Mouse (Mus musculus) kidney, embryonic 15.5 days (tissue): ENCODE measurements at regions not wholly inside any gene's neighbourhood (a gene's known extent, or its start where the extent isn't known, plus 50 kb on each side); places are given as distances from the start of the nearest gene placed in this dataset.

ENCODE experiments used
- ATAC-seq: fragments of 200-750 bp; cut with Nextera tagmentation; replicated peaks from 2 replicates; pipeline ENCODE4 v1.8.0; 2017; ENCODE audit warnings: moderate TSS enrichment; ENCODE audit not compliant: low FRiP score
- H3K27ac ChIP-seq: fragments of 300-500 bp; sonication (generic); 2 replicates; pipeline ENCODE4 v1.5.1; 2015; ENCODE audit warnings: mild to moderate bottlenecking, inconsistent platforms
- H3K27me3 ChIP-seq: fragments of 300-500 bp; sonication (generic); 2 replicates; pipeline ENCODE4 v1.6.1; 2015; ENCODE audit warnings: inconsistent platforms
- H3K36me3 ChIP-seq: fragments of 300-500 bp; sonication (generic); 2 replicates; pipeline ENCODE4 v1.6.1; 2015; ENCODE audit warnings: inconsistent platforms
- H3K4me1 ChIP-seq: fragments of 300-500 bp; sonication (generic); 2 replicates; pipeline ENCODE4 v1.6.1; 2015; ENCODE audit warnings: inconsistent platforms
- H3K4me2 ChIP-seq: fragments of 300-500 bp; sonication (generic); 2 replicates; pipeline ENCODE4 v1.6.1; 2015; ENCODE audit warnings: moderate library complexity, mild to moderate bottlenecking, inconsistent platforms
- H3K4me3 ChIP-seq: fragments of 300-500 bp; sonication (generic); replicated peaks from 2 replicates; pipeline ENCODE4 v1.5.1; 2015; ENCODE audit warnings: mild to moderate bottlenecking, inconsistent platforms
- H3K9ac ChIP-seq: fragments of 300-500 bp; sonication (generic); 2 replicates; pipeline ENCODE4 v1.6.1; 2015; ENCODE audit warnings: mild to moderate bottlenecking, inconsistent platforms
- H3K9me3 ChIP-seq: fragments of 300-500 bp; sonication (generic); replicated peaks from 2 replicates; pipeline ENCODE4 v1.6.1; 2016; ENCODE audit warnings: inconsistent platforms
- WGBS: fragments of 180-500 bp; shearing (Covaris S2); methylation state at CpG from one replicate; pipeline ENCODE4 v1.1.7; 2015; ENCODE audit warnings: mixed read lengths; 5-methylcytosine and 5-hydroxymethylcytosine counted together

GRCm38 (mm10) chr10:66849681-66850080, 246.2 kb upstream of the Jmjd1c start:
- Histone ChIP-seq H3K4me3 (no peak overlapping the region), H3K4me2 (no peak overlapping the region), H3K27me3 (no peaks in the 10 kb centered on the region), H3K27ac (no peak overlapping the region), H3K9me3 (no peaks in the 10 kb centered on the region), H3K9ac (no peak overlapping the region), H3K4me1 (no peaks in the 10 kb centered on the region), H3K36me3 (no peaks in the 10 kb centered on the region)
- ATAC-seq: no peak
- WGBS: 61% methylated on average over 6 of the region's 6 CpGs

- WGBS: 75% methylated on average over 4 of the region's 4 CpGs
- H3K4me2 ChIP-seq: no peak overlapping the region
These were observed 244.9 kb upstream of the Jmjd1c start for GRCm38 (mm10) chr10:66850972-66851478.

GRCm38 (mm10) chr10:66851841-66852240, 244.1 kb upstream of the Jmjd1c start:
- no peaks in the 10 kb centered on the region for H3K9me3 ChIP-seq
- WGBS: 70% methylated on average over 5 of the region's 5 CpGs

More at GRCm38 (mm10) chr10:66850972-66851478, 244.9 kb upstream of the Jmjd1c start:
- no peak overlapping the region for H3K4me3 ChIP-seq
- no peaks in the 10 kb centered on the region for H3K27me3 ChIP-seq
- no peaks in the 10 kb centered on the region for H3K4me1 ChIP-seq
- H3K27ac ChIP-seq: no peak overlapping the region
- no peaks in the 10 kb centered on the region for H3K9me3 ChIP-seq
- no peaks in the 10 kb centered on the region for H3K36me3 ChIP-seq
- ATAC-seq: no peak
- no peak overlapping the region for H3K9ac ChIP-seq

GRCm38 (mm10) chr10:66852708-66853107, 243.2 kb upstream of the Jmjd1c start:
- Histone ChIP-seq H3K9me3 (no peaks in the 10 kb centered on the region), H3K4me2 (no peak overlapping the region), H3K27me3 (no peaks in the 10 kb centered on the region), H3K27ac (no peak overlapping the region), H3K9ac (no peak overlapping the region), H3K4me3 (no peak overlapping the region), H3K36me3 (no peaks in the 10 kb centered on the region), H3K4me1 (no peaks in the 10 kb centered on the region)
- WGBS: 51% methylated on average over 5 of the region's 5 CpGs
- no peak for ATAC-seq

More at GRCm38 (mm10) chr10:66851841-66852240, 244.1 kb upstream of the Jmjd1c start:
- ATAC-seq: no peak
- no peak overlapping the region for H3K9ac ChIP-seq
- no peaks in the 10 kb centered on the region for H3K27me3 ChIP-seq
- H3K4me2 ChIP-seq: no peak overlapping the region
- no peak overlapping the region for H3K4me3 ChIP-seq
- H3K27ac ChIP-seq: no peak overlapping the region
- H3K36me3 ChIP-seq: no peaks in the 10 kb centered on the region
- H3K4me1 ChIP-seq: no peaks in the 10 kb centered on the region

- Histone ChIP-seq H3K27ac (no peak overlapping the region), H3K36me3 (no peaks in the 10 kb centered on the region), H3K4me2 (peak overlapping the region; percentile 46), H3K4me1 (no peaks in the 10 kb centered on the region), H3K27me3 (no peaks in the 10 kb centered on the region), H3K9ac (no peak overlapping the region), H3K4me3 (no peak overlapping the region), H3K9me3 (no peaks in the 10 kb centered on the region)
- 11% methylated on average over 13 of the region's 13 CpGs for WGBS
- no peak; the same call in 1 of the 2 replicates for ATAC-seq
These were observed 242.7 kb upstream of the Jmjd1c start for GRCm38 (mm10) chr10:66853258-66853657.

GRCm38 (mm10) chr10:66854895-66855294, 241.0 kb upstream of the Jmjd1c start:
- ATAC-seq: no peak

GRCm38 (mm10) chr10:66857330-66857729, 238.6 kb upstream of the Jmjd1c start:
- no peak overlapping the region for H3K9ac ChIP-seq
- H3K9me3 ChIP-seq: no peaks in the 10 kb centered on the region
- H3K27ac ChIP-seq: no peak overlapping the region
- H3K36me3 ChIP-seq: no peaks in the 10 kb centered on the region
- H3K4me1 ChIP-seq: no peaks in the 10 kb centered on the region
- no peak for ATAC-seq
- 85% methylated on average over 7 of the region's 7 CpGs for WGBS
- no peak overlapping the region for H3K4me3 ChIP-seq
- H3K4me2 ChIP-seq: no peak overlapping the region
- no peaks in the 10 kb centered on the region for H3K27me3 ChIP-seq

More at GRCm38 (mm10) chr10:66854895-66855294, 241.0 kb upstream of the Jmjd1c start:
- H3K9ac ChIP-seq: no peak overlapping the region
- H3K4me2 ChIP-seq: no peak overlapping the region
- H3K27ac ChIP-seq: no peak overlapping the region
- H3K36me3 ChIP-seq: no peaks in the 10 kb centered on the region
- H3K27me3 ChIP-seq: no peaks in the 10 kb centered on the region
- no peaks in the 10 kb centered on the region for H3K9me3 ChIP-seq
- WGBS: 87% methylated on average over 9 of the region's 9 CpGs
- H3K4me1 ChIP-seq: no peaks in the 10 kb centered on the region
- no peak overlapping the region for H3K4me3 ChIP-seq

GRCm38 (mm10) chr10:66861421-66861820, 234.5 kb upstream of the Jmjd1c start:
- 69% methylated on average over 1 of the region's 1 CpGs for WGBS
- Histone ChIP-seq H3K27ac (no peak overlapping the region), H3K4me1 (peaks cover 13% of the 10 kb centered on the region), H3K4me2 (no peak overlapping the region), H3K27me3 (no peaks in the 10 kb centered on the region), H3K9ac (no peak overlapping the region), H3K9me3 (no peaks in the 10 kb centered on the region), H3K36me3 (no peaks in the 10 kb centered on the region), H3K4me3 (no peak overlapping the region)
- no peak for ATAC-seq

- H3K27ac ChIP-seq: peak overlapping the region; percentile 75
These were observed 231.6 kb upstream of the Jmjd1c start for GRCm38 (mm10) chr10:66864161-66864862.

GRCm38 (mm10) chr10:66865010-66865582, 230.8 kb upstream of the Jmjd1c start:
- Histone ChIP-seq H3K27ac (peak overlapping the region; percentile 75), H3K9ac (no peak overlapping the region), H3K36me3 (no peaks in the 10 kb centered on the region), H3K27me3 (no peaks in the 10 kb centered on the region), H3K4me2 (no peak overlapping the region), H3K4me1 (peaks cover 13% of the 10 kb centered on the region), H3K9me3 (no peaks in the 10 kb centered on the region), H3K4me3 (no peak overlapping the region)
- peak; percentile 43; the same call in 1 of the 2 replicates for ATAC-seq
- 51% methylated on average over 10 of the region's 10 CpGs for WGBS

More at GRCm38 (mm10) chr10:66864161-66864862, 231.6 kb upstream of the Jmjd1c start:
- no peaks in the 10 kb centered on the region for H3K9me3 ChIP-seq
- no peak overlapping the region for H3K9ac ChIP-seq
- no peak overlapping the region for H3K4me2 ChIP-seq
- peak; percentile 66 for ATAC-seq
- H3K27me3 ChIP-seq: no peaks in the 10 kb centered on the region
- H3K4me3 ChIP-seq: no peak overlapping the region
- H3K4me1 ChIP-seq: peaks cover 13% of the 10 kb centered on the region
- H3K36me3 ChIP-seq: no peaks in the 10 kb centered on the region
- WGBS: 56% methylated on average over 14 of the region's 14 CpGs

- H3K27me3 ChIP-seq: no peaks in the 10 kb centered on the region
- WGBS: 88% methylated on average over 4 of the region's 4 CpGs
- H3K4me1 ChIP-seq: no peaks in the 10 kb centered on the region
- no peaks in the 10 kb centered on the region for H3K36me3 ChIP-seq
- H3K9ac ChIP-seq: no peak overlapping the region
- no peak overlapping the region for H3K27ac ChIP-seq
- H3K9me3 ChIP-seq: no peaks in the 10 kb centered on the region
- H3K4me3 ChIP-seq: no peak overlapping the region
- H3K4me2 ChIP-seq: no peak overlapping the region
- no peak for ATAC-seq
These were observed 224.7 kb upstream of the Jmjd1c start for GRCm38 (mm10) chr10:66871133-66871664.

- Histone ChIP-seq H3K4me1 (no peaks in the 10 kb centered on the region), H3K4me2 (no peak overlapping the region), H3K9ac (no peak overlapping the region), H3K27me3 (no peaks in the 10 kb centered on the region), H3K4me3 (no peak overlapping the region), H3K27ac (no peak overlapping the region), H3K9me3 (no peaks in the 10 kb centered on the region), H3K36me3 (no peaks in the 10 kb centered on the region)
- 68% methylated on average over 1 of the region's 1 CpGs for WGBS
- ATAC-seq: no peak
These were observed 224.3 kb upstream of the Jmjd1c start for GRCm38 (mm10) chr10:66871673-66872072.
